Mouse (Mus musculus): ENCODE measurements around the gene Lrp1. TPM values are rescaled to one million over a fixed set of nuclear protein-coding genes. Genes with fewer than 3 reads are reported as not detected.

The Lrp1 gene
- total and polyA plus RNA-seq, 3 experiments: 3.1 to 51.2 (median 11.8) TPM

DNA sequence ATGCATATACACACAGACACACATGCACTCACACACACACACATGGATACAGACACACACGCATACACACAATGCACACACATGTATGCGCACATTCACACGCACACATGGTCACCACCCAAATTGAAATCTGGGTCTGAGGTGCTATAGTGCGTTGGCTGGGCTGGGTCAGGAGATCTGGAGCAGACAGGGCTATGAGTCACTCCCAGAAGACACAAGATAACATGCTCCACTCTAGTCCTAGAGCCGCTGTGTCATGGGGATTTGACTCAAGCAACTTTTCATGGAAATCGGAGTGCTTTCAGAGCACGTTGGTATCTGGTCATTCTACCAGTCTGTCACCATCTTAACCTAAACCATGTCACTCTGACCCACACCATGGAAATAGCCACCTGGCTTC is 28.5 kb downstream of the Lrp1 start:
- H3K4me2 ChIP-seq (ENCODE audit: insufficient read depth, low read depth, poor library complexity, severe bottlenecking): no peak overlapping the region
- TF ChIP-seq ZC3H11A (IDR thresholded peaks at IDR 0.05; ENCODE audit: low read depth, low read length): no peak
- peaks cover 48 to 63% of the 10 kb centered on the region in 2 experiments for H3K36me3 ChIP-seq (replicated peaks in 1 of 2; ENCODE audit: control insufficient read depth in 1 of 2, insufficient read depth in 1 of 2, low read length in 1 of 2)
- dilution Hi-C loops (cut with MboI; ENCODE audit: extremely low pct_ligation_motif_present, extremely low pct_unique_long_range_greater_than_20kb, low sequenced_read_pairs) (no loop called here), in situ Hi-C loops (cut with MboI; ENCODE audit: low pct_ligation_motif_present, low pct_unique_long_range_greater_than_20kb, low sequenced_read_pairs) (no loop called here)
- peaks cover 71 to 81% of the 10 kb centered on the region in 2 experiments for H3K4me1 ChIP-seq (ENCODE audit: control insufficient read depth in 1 of 2, insufficient read depth in 2 of 2)
- DNase-seq (ENCODE audit: extremely low read depth): no peak
- peak overlapping the region in 1 of 3 experiments; percentile 26 for H3K4me3 ChIP-seq (replicated peaks in 1 of 3; ENCODE audit: low read depth in 2 of 3, low read length in 2 of 3, poor library complexity in 1 of 3)
- H3K9me3 ChIP-seq (replicated peaks; ENCODE audit: low read length): no peaks in the 10 kb centered on the region
- H3K27me3 ChIP-seq (replicated peaks): no peaks in the 10 kb centered on the region
- H3K27ac ChIP-seq (ENCODE audit: insufficient read depth, low read depth): peak overlapping the region; percentile 30
- H3K9ac ChIP-seq (ENCODE audit: insufficient read depth, low read depth): no peak overlapping the region
- H3K79me2 ChIP-seq (replicated peaks; ENCODE audit: control insufficient read depth, extremely low read depth, insufficient read depth, poor library complexity, severe bottlenecking): no peaks in the 10 kb centered on the region

DNA sequence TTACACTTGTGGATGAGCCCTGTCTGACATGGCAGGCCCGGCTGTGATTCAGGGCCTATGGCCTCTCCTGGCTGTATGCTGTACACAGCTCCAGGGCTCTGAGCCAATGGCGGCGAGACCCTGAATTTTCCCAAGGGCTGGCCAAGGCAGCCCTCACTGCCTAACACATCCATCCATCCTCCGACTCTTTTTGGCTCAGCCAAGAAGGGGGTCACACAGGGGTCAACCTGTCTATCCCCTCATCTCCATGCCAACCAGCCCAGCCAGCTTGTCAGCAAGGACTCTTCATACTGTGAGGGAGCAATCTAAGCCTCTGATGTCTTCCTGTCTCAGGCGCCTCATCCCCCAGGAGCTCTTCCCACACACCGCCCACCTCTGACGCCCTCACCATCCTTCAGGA is 29.4 kb downstream of the Lrp1 start:
- TF ChIP-seq MEF2A (IDR thresholded peaks at IDR 0.05; ENCODE audit: borderline replicate concordance, low read depth, low read length): no peak
- TF ChIP-seq MAX (IDR thresholded peaks at IDR 0.05; ENCODE audit: low read length): no peak
- TF ChIP-seq RCOR1 (conservative IDR thresholded peaks at IDR 0.05; ENCODE audit: low read depth, low read length): no peak
- no peak for TF ChIP-seq TBP (conservative IDR thresholded peaks at IDR 0.05; ENCODE audit: low read depth, low read length)
- TF ChIP-seq MXI1 (IDR thresholded peaks at IDR 0.05; ENCODE audit: low read depth, low read length): no peak
- no peak for TF ChIP-seq CHD1 (IDR thresholded peaks at IDR 0.05; ENCODE audit: low read depth, low read length)
- no peak for TF ChIP-seq USF2 (conservative IDR thresholded peaks at IDR 0.05; ENCODE audit: low read depth, low read length)
- TF ChIP-seq POLR2AphosphoS2 (IDR thresholded peaks at IDR 0.05; ENCODE audit: low read depth, low read length): no peak
- no peak for TF ChIP-seq MAZ (IDR thresholded peaks at IDR 0.05; ENCODE audit: low read depth, low read length)
- TF ChIP-seq ZKSCAN1 (IDR thresholded peaks at IDR 0.05; ENCODE audit: borderline replicate concordance, low read depth, low read length): no peak
- TF ChIP-seq UBTF (IDR thresholded peaks at IDR 0.05; ENCODE audit: low read depth, low read length): no peak
- Histone ChIP-seq H3K9me3 (replicated peaks; ENCODE audit: low read length) (no peaks in the 10 kb centered on the region), H3K4me3 (replicated peaks in 1 of 3; ENCODE audit: low read depth in 2 of 3, low read length in 2 of 3, poor library complexity in 1 of 3) (no peak overlapping the region), H3K27me3 (replicated peaks) (no peaks in the 10 kb centered on the region), H3K9ac (ENCODE audit: insufficient read depth, low read depth) (no peak overlapping the region), H3K27ac (ENCODE audit: insufficient read depth, low read depth) (peak overlapping the region; percentile 84), H3K4me1 (ENCODE audit: control insufficient read depth in 1 of 2, insufficient read depth in 2 of 2) (peaks cover 67 to 81% of the 10 kb centered on the region in 2 experiments), H3K36me3 (replicated peaks in 1 of 2; ENCODE audit: control insufficient read depth in 1 of 2, insufficient read depth in 1 of 2, low read length in 1 of 2) (peaks cover 48 to 63% of the 10 kb centered on the region in 2 experiments), H3K4me2 (ENCODE audit: insufficient read depth, low read depth, poor library complexity, severe bottlenecking) (no peak overlapping the region), H3K79me2 (replicated peaks; ENCODE audit: control insufficient read depth, extremely low read depth, insufficient read depth, poor library complexity, severe bottlenecking) (no peaks in the 10 kb centered on the region)
- dilution Hi-C loops (cut with MboI; ENCODE audit: extremely low pct_ligation_motif_present, extremely low pct_unique_long_range_greater_than_20kb, low sequenced_read_pairs) (no loop called here), in situ Hi-C loops (cut with MboI; ENCODE audit: low pct_ligation_motif_present, low pct_unique_long_range_greater_than_20kb, low sequenced_read_pairs) (no loop called here)
- no peak for DNase-seq (ENCODE audit: extremely low read depth)

GRCm38 (mm10) chr10:127590831-127591451 is 30.0 kb downstream of the Lrp1 start:
- H3K27ac ChIP-seq (ENCODE audit: insufficient read depth, low read depth): peak overlapping the region; percentile 84
- peak; percentile 48 for DNase-seq (ENCODE audit: extremely low read depth)
- peaks cover 48 to 63% of the 10 kb centered on the region in 2 experiments for H3K36me3 ChIP-seq (replicated peaks in 1 of 2; ENCODE audit: control insufficient read depth in 1 of 2, insufficient read depth in 1 of 2, low read length in 1 of 2)
- H3K4me2 ChIP-seq (ENCODE audit: insufficient read depth, low read depth, poor library complexity, severe bottlenecking): no peak overlapping the region
- H3K9ac ChIP-seq (ENCODE audit: insufficient read depth, low read depth): peak overlapping the region; percentile 39
- no peaks in the 10 kb centered on the region for H3K9me3 ChIP-seq (replicated peaks; ENCODE audit: low read length)
- dilution Hi-C loops (cut with MboI; ENCODE audit: extremely low pct_ligation_motif_present, extremely low pct_unique_long_range_greater_than_20kb, low sequenced_read_pairs) (no loop called here), in situ Hi-C loops (cut with MboI; ENCODE audit: low pct_ligation_motif_present, low pct_unique_long_range_greater_than_20kb, low sequenced_read_pairs) (no loop called here)
- no peak overlapping the region for H3K4me3 ChIP-seq (replicated peaks in 1 of 3; ENCODE audit: low read depth in 2 of 3, low read length in 2 of 3, poor library complexity in 1 of 3)
- peaks cover 63 to 80% of the 10 kb centered on the region in 2 experiments for H3K4me1 ChIP-seq (ENCODE audit: control insufficient read depth in 1 of 2, insufficient read depth in 2 of 2)
- H3K27me3 ChIP-seq (replicated peaks): no peaks in the 10 kb centered on the region
- H3K79me2 ChIP-seq (replicated peaks; ENCODE audit: control insufficient read depth, extremely low read depth, insufficient read depth, poor library complexity, severe bottlenecking): no peaks in the 10 kb centered on the region
- TF ChIP-seq MAX (IDR thresholded peaks at IDR 0.05; ENCODE audit: low read length) (peak; percentile 35; the same call in 1 of the 2 replicates), POLR2A (IDR thresholded peaks at IDR 0.05; ENCODE audit: low read depth, low read length) (peak; percentile 47; the same call in 1 of the 2 replicates), ZNF384 (IDR thresholded peaks at IDR 0.05; ENCODE audit: low read depth, low read length) (no peak), USF1 (IDR thresholded peaks at IDR 0.05; ENCODE audit: low read depth, low read length) (no peak), RAD21 (IDR thresholded peaks at IDR 0.05; ENCODE audit: low read depth, low read length) (no peak), GABPA (IDR thresholded peaks at IDR 0.05; ENCODE audit: insufficient replicate concordance, low read depth, low read length) (no peak), ZC3H11A (IDR thresholded peaks at IDR 0.05; ENCODE audit: low read depth, low read length) (no peak), SIN3A (IDR thresholded peaks at IDR 0.05; ENCODE audit: low read length) (no peak), USF2 (conservative IDR thresholded peaks at IDR 0.05; ENCODE audit: low read depth, low read length) (no peak), TBP (conservative IDR thresholded peaks at IDR 0.05; ENCODE audit: low read depth, low read length) (0 out of 2 replicates have a peak, but pooled peaks have one; percentile 37), MYC (IDR thresholded peaks at IDR 0.05; ENCODE audit: low read depth, low read length) (no peak; the same call in 1 of the 2 replicates), CHD2 (IDR thresholded peaks at IDR 0.05; ENCODE audit: low read length) (peak; percentile 19; the same call in 1 of the 2 replicates), CHD1 (IDR thresholded peaks at IDR 0.05; ENCODE audit: low read depth, low read length) (peak; percentile 98), MEF2A (IDR thresholded peaks at IDR 0.05; ENCODE audit: borderline replicate concordance, low read depth, low read length) (peak; percentile 84), ZMIZ1 (IDR thresholded peaks at IDR 0.05; ENCODE audit: low read depth, low read length) (no peak), UBTF (IDR thresholded peaks at IDR 0.05; ENCODE audit: low read depth, low read length) (no peak), JUND (conservative IDR thresholded peaks at IDR 0.05; ENCODE audit: low read depth, low read length) (no peak), RCOR1 (conservative IDR thresholded peaks at IDR 0.05; ENCODE audit: low read depth, low read length) (no peak), E2F4 (IDR thresholded peaks at IDR 0.05; ENCODE audit: insufficient replicate concordance, low read depth, low read length) (no peak)
